Mouse (Mus musculus): Measurements from ENCODE around the gene Ephb4. TPM values are rescaled to one million over a fixed set of nuclear protein-coding genes. Genes with fewer than 3 reads are reported as not detected.

Ephb4 gene
- total RNA-seq, 2 experiments from 2014 or later: 5.4 to 7.5 TPM

GRCm38 (mm10) chr5:137351394-137351793 is 1.5 kb downstream of the Ephb4 start:
- intact Hi-C loops (cut with DNase I): no loop called here
- no peak for DNase-seq (ENCODE audit: extremely low spot score in 1 of 2, low spot score in 2 of 2)

GRCm38 (mm10) chr5:137352011-137352975 is 2.4 kb downstream of the Ephb4 start:
- intact Hi-C loops (cut with DNase I): no loop called here
- peak in 1 of 2 experiments; percentile 54 for DNase-seq (ENCODE audit: extremely low spot score in 1 of 2, low spot score in 2 of 2)

- intact Hi-C loops (cut with DNase I): no loop called here
- no peak for DNase-seq (ENCODE audit: extremely low spot score in 1 of 2, low spot score in 2 of 2)
Observed at GRCm38 (mm10) chr5:137354091-137354490, 4.2 kb downstream of the Ephb4 start.

GRCm38 (mm10) chr5:137358382-137358781 is 8.5 kb downstream of the Ephb4 start:
- intact Hi-C loops (cut with DNase I): no loop called here
- DNase-seq (ENCODE audit: extremely low spot score in 1 of 2, low spot score in 2 of 2): no peak

GRCm38 (mm10) chr5:137369665-137370064 is 19.8 kb downstream of the Ephb4 start:
- intact Hi-C loops (cut with DNase I): no loop called here

GRCm38 (mm10) chr5:137373371-137373950 is 23.6 kb downstream of the Ephb4 start:
- intact Hi-C loops (cut with DNase I): no loop called here
- no peak for DNase-seq (ENCODE audit: extremely low spot score in 1 of 2, low spot score in 2 of 2)

More at GRCm38 (mm10) chr5:137369665-137370064, 19.8 kb downstream of the Ephb4 start:
- DNase-seq (ENCODE audit: extremely low spot score in 1 of 2, low spot score in 2 of 2): no peak

- no peak for DNase-seq (ENCODE audit: extremely low spot score in 1 of 2, low spot score in 2 of 2)
- intact Hi-C loops (cut with DNase I): no loop called here
Observed at GRCm38 (mm10) chr5:137374521-137375080, 24.7 kb downstream of the Ephb4 start.

GRCm38 (mm10) chr5:137375627-137376026 is 25.7 kb downstream of the Ephb4 start:
- no peak for DNase-seq (ENCODE audit: extremely low spot score in 1 of 2, low spot score in 2 of 2)
- intact Hi-C loops (cut with DNase I): no loop called here

- DNase-seq (ENCODE audit: extremely low spot score in 1 of 2, low spot score in 2 of 2): no peak
- intact Hi-C loops (cut with DNase I): no loop called here
Observed at GRCm38 (mm10) chr5:137376198-137376597, 26.3 kb downstream of the Ephb4 start.

- intact Hi-C loops (cut with DNase I): no loop called here
- DNase-seq (ENCODE audit: extremely low spot score in 1 of 2, low spot score in 2 of 2): no peak
Observed at GRCm38 (mm10) chr5:137376722-137377121, 26.8 kb downstream of the Ephb4 start.

GRCm38 (mm10) chr5:137377176-137377575 is 27.3 kb downstream of the Ephb4 start:
- no peak for DNase-seq (ENCODE audit: extremely low spot score in 1 of 2, low spot score in 2 of 2)
- intact Hi-C loops (cut with DNase I): no loop called here

- no peak for DNase-seq (ENCODE audit: extremely low spot score in 1 of 2, low spot score in 2 of 2)
- intact Hi-C loops (cut with DNase I): no loop called here
Observed at GRCm38 (mm10) chr5:137377603-137378002, 27.7 kb downstream of the Ephb4 start.

GRCm38 (mm10) chr5:137381152-137381551 is 31.2 kb downstream of the Ephb4 start:
- intact Hi-C loops (cut with DNase I): no loop called here
- peak; percentile 40 to 63 for DNase-seq (ENCODE audit: extremely low spot score in 1 of 2, low spot score in 2 of 2)

GRCm38 (mm10) chr5:137383441-137383840 is 33.5 kb downstream of the Ephb4 start:
- no peak for DNase-seq (ENCODE audit: extremely low spot score in 1 of 2, low spot score in 2 of 2)
- intact Hi-C loops (cut with DNase I): no loop called here

GRCm38 (mm10) chr5:137386712-137387111 is 36.8 kb downstream of the Ephb4 start:
- intact Hi-C loops (cut with DNase I): no loop called here
- no peak for DNase-seq (ENCODE audit: extremely low spot score in 1 of 2, low spot score in 2 of 2)

GRCm38 (mm10) chr5:137391641-137392040 is 41.7 kb downstream of the Ephb4 start:
- intact Hi-C loops (cut with DNase I): no loop called here
- no peak for DNase-seq (ENCODE audit: extremely low spot score in 1 of 2, low spot score in 2 of 2)

- no peak for DNase-seq (ENCODE audit: extremely low spot score in 1 of 2, low spot score in 2 of 2)
- intact Hi-C loops (cut with DNase I): no loop called here
Observed at GRCm38 (mm10) chr5:137394456-137394855, 44.5 kb downstream of the Ephb4 start.

GRCm38 (mm10) chr5:137404081-137404480 is 54.2 kb downstream of the Ephb4 start:
- intact Hi-C loops (cut with DNase I): no loop called here
- DNase-seq (ENCODE audit: extremely low spot score in 1 of 2, low spot score in 2 of 2): no peak

- no peak for DNase-seq (ENCODE audit: extremely low spot score in 1 of 2, low spot score in 2 of 2)
- intact Hi-C loops (cut with DNase I): no loop called here
Observed at GRCm38 (mm10) chr5:137409451-137409850, 59.5 kb downstream of the Ephb4 start.

- DNase-seq (ENCODE audit: extremely low spot score in 1 of 2, low spot score in 2 of 2): no peak
- intact Hi-C loops (cut with DNase I): no loop called here
Observed at GRCm38 (mm10) chr5:137410066-137410465, 60.2 kb downstream of the Ephb4 start.
